Mouse (Mus musculus): Measurements from ENCODE around the gene Nccrp1. TPM values are rescaled to one million over a fixed set of nuclear protein-coding genes. Genes with fewer than 3 reads are reported as not detected.

Nccrp1 gene
- total RNA-seq (2017) = not detected in 3 replicates

DNA sequence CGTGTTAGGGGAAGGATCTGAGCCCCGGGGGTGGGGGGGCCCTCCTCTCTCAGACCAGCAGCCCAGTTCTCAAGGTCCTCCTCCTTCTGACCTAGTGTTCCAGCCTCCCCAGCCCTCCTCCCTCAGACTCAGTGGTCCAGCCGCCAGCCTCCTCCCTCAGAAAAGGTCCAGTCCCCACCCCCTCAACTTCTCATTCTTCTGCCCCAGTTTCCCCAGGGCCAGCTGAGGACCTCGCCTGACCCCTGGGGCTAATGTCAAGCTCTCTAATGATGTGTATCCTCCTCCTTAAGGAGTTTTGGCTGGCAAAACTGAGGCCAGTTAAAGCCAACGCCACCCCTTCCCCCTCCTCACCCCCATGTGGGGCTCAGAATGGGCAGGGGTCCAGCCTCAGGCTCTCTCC is at the start of gene Nccrp1:
TSS of gene Nccrp1 (minus strand) at position 101 of the 400 bp plus-strand sequence.
- no peak for ATAC-seq (replicated peaks; ENCODE audit: insufficient number of reproducible peaks, low FRiP score, low TSS enrichment, poor library complexity, severe bottlenecking)

- no peak for ATAC-seq (replicated peaks; ENCODE audit: insufficient number of reproducible peaks, low FRiP score, low TSS enrichment, poor library complexity, severe bottlenecking)
Observed at GRCm38 (mm10) chr7:28595751-28596435, 48.8 kb upstream of the Nccrp1 start.

DNA sequence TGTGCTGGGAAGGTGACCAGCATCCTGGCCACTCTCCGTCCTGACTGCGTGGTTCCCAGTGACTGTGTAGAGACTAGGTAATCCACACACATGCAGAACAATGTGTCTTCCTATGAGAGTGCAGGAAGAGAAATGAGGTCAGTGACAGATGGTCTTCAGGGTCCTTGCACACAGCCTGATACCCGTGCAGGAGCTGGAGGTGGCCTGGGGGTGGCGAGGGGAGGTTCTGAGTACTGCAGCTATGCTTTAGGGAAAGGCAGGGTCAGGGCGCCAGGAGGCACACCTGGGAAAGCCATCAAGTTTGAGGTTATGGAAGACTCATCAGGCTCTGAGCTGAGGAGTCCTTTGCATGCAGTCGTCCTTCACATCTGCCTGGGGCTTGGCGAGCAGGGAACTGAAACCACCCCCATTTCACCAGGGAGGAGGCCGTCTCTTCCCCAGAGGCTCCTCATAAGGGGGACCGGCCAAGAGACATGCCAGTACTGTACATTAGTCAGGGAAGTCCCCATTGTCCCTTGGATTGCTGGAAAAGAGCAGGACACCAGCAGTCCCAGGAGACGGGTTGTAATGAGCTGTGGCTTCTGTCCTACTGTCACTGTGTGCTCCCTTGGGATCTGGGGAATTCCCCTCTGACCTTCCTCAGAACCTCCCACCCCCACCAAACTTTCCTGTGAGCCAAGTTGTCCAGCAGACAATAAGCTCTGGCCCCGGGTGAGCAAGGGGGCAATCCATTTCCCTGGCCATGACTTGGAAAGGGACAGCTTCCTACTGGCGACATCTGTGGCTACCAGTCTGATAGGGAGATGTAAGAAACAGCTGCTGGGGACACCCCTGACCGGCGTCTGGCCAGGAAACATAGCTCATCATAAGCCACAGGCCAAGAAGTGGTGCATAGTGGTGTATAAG is 46.4 kb upstream of the Nccrp1 start:
- no peak for ATAC-seq (replicated peaks; ENCODE audit: insufficient number of reproducible peaks, low FRiP score, low TSS enrichment, poor library complexity, severe bottlenecking)

GRCm38 (mm10) chr7:28591862-28592261 is 44.8 kb upstream of the Nccrp1 start:
- no peak for ATAC-seq (replicated peaks; ENCODE audit: insufficient number of reproducible peaks, low FRiP score, low TSS enrichment, poor library complexity, severe bottlenecking)

- ATAC-seq (replicated peaks; ENCODE audit: insufficient number of reproducible peaks, low FRiP score, low TSS enrichment, poor library complexity, severe bottlenecking) = no peak
Observed at GRCm38 (mm10) chr7:28587644-28588043, 40.6 kb upstream of the Nccrp1 start.

GRCm38 (mm10) chr7:28586663-28587411 is 39.8 kb upstream of the Nccrp1 start:
- no peak for ATAC-seq (replicated peaks; ENCODE audit: insufficient number of reproducible peaks, low FRiP score, low TSS enrichment, poor library complexity, severe bottlenecking)

DNA sequence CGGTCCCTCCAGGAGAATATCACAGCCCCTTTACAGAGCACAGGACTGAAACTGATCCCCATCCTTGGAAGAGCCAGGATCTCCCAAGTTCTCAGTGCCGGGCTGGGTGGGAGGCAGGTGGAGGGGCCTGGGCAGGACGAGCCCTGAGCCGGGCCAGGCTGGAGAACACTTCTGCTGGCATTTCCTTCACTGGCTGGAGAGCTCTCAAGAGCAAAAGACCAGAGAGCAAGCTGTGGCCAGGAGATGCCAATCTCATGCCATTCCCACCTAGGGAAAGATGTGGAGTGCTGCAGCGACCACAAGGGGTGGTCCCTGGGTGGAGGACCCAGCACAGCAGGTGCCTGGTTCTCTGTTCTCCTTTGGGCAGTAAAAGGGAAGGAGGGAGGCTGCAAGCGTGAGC is 37.9 kb upstream of the Nccrp1 start:
- no peak for ATAC-seq (replicated peaks; ENCODE audit: insufficient number of reproducible peaks, low FRiP score, low TSS enrichment, poor library complexity, severe bottlenecking)

GRCm38 (mm10) chr7:28584468-28584867 is 37.4 kb upstream of the Nccrp1 start:
- no peak for ATAC-seq (replicated peaks; ENCODE audit: insufficient number of reproducible peaks, low FRiP score, low TSS enrichment, poor library complexity, severe bottlenecking)

DNA sequence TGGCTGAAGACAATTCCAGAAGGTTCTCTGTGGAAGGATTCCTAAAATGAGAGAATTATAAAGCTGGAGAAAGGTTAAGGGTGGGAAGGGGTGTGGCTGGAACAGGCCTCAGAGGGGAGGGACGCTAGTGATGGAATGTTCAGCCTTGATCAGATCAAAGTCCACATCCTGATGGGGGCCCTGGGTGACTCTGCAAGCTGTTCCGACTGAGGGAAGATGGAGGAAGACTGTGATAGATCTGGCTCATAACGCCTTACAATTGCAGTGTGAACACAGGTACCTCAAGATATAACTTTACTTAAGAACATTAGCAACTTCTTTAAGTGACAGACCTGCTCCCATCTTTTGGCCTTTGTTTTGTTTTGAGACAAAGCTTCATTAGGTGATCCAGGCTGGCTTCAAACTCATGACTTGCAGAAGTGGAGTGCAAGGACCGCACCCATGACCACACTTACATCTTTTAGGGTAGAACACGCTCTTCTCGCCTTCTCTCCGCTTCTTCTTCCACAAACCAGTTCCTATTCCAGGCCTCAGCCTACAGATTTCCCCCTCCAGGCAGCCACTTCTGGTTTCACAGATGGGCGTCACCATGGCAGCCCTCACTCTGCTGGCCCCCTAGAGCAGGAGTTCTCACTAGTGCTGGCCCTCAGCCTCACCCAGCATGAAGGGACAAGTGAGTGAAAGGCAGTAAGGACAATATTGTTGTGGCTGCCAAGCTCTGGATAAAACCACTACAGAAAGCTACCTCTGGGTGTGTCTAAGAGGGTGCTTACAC is 36.7 kb upstream of the Nccrp1 start:
- peak; percentile 83 for ATAC-seq (replicated peaks; ENCODE audit: insufficient number of reproducible peaks, low FRiP score, low TSS enrichment, poor library complexity, severe bottlenecking)

DNA sequence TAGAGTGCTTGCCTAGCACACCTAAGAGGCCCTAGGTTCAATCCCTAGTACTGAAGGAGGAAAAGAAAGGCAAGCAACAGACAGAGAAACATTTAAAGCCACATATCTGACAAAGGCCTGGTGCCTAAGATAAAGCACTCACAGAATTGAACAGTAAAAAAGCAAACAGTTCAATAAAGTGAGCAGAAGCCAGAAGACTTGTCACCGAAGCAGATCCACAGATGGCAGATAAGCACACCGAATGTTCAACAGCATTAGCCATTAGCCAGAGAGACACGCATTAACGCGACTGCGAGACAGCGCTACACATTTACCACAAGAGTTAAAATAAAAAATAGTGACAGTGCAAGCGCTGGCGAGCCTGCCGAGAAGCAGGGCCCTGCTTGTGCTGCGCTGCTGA is 35.8 kb upstream of the Nccrp1 start:
- ATAC-seq (replicated peaks; ENCODE audit: insufficient number of reproducible peaks, low FRiP score, low TSS enrichment, poor library complexity, severe bottlenecking) = no peak

GRCm38 (mm10) chr7:28581721-28582120 is 34.7 kb upstream of the Nccrp1 start:
- no peak for ATAC-seq (replicated peaks; ENCODE audit: insufficient number of reproducible peaks, low FRiP score, low TSS enrichment, poor library complexity, severe bottlenecking)

DNA sequence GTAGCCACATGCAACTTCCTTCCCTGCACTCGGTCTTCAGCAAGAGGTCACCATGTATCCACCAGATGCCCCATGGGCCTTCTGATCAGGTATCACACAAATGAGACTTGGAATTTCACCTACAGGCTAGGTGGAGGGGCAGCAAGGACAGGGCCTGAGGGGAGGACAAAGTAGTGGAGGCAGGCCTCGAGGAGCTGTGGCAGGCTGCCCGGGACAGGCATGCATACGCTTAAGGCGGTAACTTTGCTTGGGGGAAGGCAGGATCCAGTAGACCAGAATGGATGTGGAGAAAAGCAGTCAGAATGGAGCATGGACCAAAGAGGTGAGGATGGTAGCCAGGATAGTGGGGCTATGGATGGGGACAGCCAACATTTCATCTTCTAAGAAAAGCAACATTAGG is 32.8 kb upstream of the Nccrp1 start:
- no peak for ATAC-seq (replicated peaks; ENCODE audit: insufficient number of reproducible peaks, low FRiP score, low TSS enrichment, poor library complexity, severe bottlenecking)

GRCm38 (mm10) chr7:28578543-28579053 is 31.5 kb upstream of the Nccrp1 start:
- no peak for ATAC-seq (replicated peaks; ENCODE audit: insufficient number of reproducible peaks, low FRiP score, low TSS enrichment, poor library complexity, severe bottlenecking)

- ATAC-seq (replicated peaks; ENCODE audit: insufficient number of reproducible peaks, low FRiP score, low TSS enrichment, poor library complexity, severe bottlenecking) = no peak
Observed at GRCm38 (mm10) chr7:28577826-28578542, 30.9 kb upstream of the Nccrp1 start.

GRCm38 (mm10) chr7:28576271-28576914 is 29.3 kb upstream of the Nccrp1 start:
- ATAC-seq (replicated peaks; ENCODE audit: insufficient number of reproducible peaks, low FRiP score, low TSS enrichment, poor library complexity, severe bottlenecking) = no peak

- ATAC-seq (replicated peaks; ENCODE audit: insufficient number of reproducible peaks, low FRiP score, low TSS enrichment, poor library complexity, severe bottlenecking) = no peak
Observed at GRCm38 (mm10) chr7:28575597-28575996, 28.5 kb upstream of the Nccrp1 start.

DNA sequence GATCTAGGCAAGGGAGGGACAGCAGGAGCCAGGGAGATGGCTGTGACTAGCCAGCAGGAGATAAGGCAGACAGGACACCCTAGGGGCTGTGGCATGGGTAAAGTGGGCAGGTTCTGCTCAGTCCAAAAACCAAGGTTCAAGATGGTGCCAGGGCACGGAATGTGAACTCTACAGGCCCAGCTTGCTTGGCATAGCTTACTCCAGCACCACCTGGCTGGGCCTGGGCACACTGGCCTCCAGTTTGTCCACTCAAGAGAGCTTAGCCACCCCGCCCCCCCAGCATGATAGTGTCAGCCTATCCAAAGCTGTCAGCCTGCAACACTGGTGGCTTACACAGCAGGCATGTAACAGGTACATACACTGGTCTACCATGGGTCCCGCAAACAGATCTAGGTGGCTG is 26.2 kb upstream of the Nccrp1 start:
- no peak for ATAC-seq (replicated peaks; ENCODE audit: insufficient number of reproducible peaks, low FRiP score, low TSS enrichment, poor library complexity, severe bottlenecking)

All from monocyte, adult 5-6 weeks (primary cell).